Mouse (Mus musculus) granulocyte monocyte progenitor cell, adult 5-6 weeks (primary cell): ENCODE data around the gene Ppp6r1. TPM values are rescaled to one million over a fixed set of nuclear protein-coding genes. Genes with fewer than 3 reads are reported as not detected.

Experiments
- ATAC-seq: replicated peaks from 2 replicates; pipeline ENCODE4 v1.8.0; 2016; ENCODE audit warnings: mild to moderate bottlenecking, moderate TSS enrichment, inconsistent platforms; ENCODE audit not compliant: poor library complexity, severe bottlenecking
- total RNA-seq, 2 experiments: library from RNA; stranded (forward) in 1 of 2; stranded (reverse) in 1 of 2; fragments of 200-712, 200-1000 nt in 1 of 2; fragments of >200 nt in 1 of 2; fragmentation: Nextera tagmentation in 1 of 2; gene quantifications; 2 replicates each; pipeline ENCODE4 v1.2.3; 2014 to 2017

Ppp6r1 gene
- total RNA-seq (2014; fragmentation: Nextera tagmentation), result 134 and 148 TPM in 2 replicates
- total RNA-seq (2017), result 142 and 146 TPM in 2 replicates

- ATAC-seq, result peak; percentile 83
These were observed at the start of gene Ppp6r1 for GRCm38 (mm10) chr7:4658912-4659551. Gene Ppp6r1, minus strand, starts transcription at chr7:4659019.

GRCm38 (mm10) chr7:4705098-4705497, 46.3 kb upstream of the Ppp6r1 start:
- ATAC-seq, result peak; percentile 65

DNA sequence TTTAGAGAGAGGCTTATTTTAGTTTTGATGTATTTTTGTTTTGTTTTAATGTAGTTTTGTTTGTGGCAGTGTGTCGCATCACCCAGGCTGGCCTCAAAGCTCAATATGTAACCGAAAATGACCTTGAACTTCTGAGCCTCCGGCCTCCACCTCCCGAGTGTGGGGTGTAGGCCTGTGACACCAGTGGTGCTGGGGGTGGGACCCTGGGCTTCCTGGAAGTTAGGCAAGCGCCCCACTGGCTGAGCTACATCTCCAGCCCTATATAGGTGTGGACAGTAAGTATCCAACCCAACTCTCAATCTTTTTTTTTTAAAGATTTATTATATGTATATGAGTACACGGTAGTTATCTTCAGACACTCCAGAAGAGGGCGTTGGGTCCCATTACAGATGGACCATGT, 44.4 kb upstream of the Ppp6r1 start:
- ATAC-seq, result no peak

GRCm38 (mm10) chr7:4702334-4702733, 43.5 kb upstream of the Ppp6r1 start:
- ATAC-seq, result no peak

DNA sequence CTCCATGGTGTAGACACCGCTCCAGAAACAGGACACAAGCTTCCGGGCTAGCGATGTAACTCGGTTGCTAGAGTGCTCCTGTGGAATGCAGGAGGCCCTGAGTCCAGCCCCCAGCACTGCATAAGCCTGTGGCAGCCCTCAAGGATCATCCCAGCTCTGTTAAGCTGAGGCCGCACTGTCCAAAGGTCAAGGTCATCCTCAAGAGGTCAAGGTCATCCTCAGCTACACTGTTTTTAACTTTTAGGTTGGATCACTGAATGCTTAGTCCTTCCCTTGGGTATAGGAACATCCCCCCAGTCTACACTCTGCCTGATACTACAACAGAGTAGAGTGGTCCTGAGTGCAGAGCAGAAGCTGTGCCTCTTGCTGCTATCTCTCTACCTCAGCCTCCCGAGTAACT, 34.2 kb upstream of the Ppp6r1 start:
- ATAC-seq, result no peak

DNA sequence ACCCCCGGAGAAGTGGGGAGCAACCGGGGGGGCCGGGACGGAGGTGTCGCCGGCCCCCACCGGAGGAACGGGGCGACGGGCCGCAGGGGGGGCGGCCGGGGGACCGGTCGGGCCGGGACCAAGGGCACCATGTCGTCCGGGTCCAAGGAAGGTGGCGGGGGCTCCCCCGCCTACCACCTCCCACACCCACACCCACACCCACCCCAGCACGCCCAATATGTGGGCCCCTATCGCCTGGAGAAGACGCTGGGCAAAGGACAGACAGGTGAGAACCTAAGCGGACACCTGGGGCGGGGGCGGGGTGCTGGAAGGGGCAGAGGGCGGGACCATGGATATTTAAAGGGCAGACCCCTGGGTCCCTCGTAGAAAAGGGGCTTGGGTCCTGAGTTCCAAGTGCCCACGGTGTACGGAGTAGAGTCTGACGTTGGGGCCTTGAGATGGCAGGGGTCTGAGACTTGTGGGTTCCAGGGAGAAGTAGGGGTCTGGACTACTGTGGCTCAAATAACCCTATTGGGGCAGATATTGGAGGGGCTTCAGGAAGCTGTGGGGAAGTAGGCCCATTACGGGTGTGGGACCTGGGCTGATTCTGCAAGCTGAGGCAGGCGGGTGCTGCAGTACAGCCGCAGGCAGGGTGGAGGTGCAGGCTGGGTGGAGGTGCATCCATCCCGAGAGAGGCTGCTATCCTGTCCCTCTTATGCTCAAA, 32.3 kb upstream of the Ppp6r1 start:
- ATAC-seq, result no peak

- ATAC-seq, result peak; percentile 37
These were observed 31.6 kb upstream of the Ppp6r1 start, which contains the start of gene Brsk1 for GRCm38 (mm10) chr7:4690387-4690786. Gene Brsk1, plus strand, starts transcription at chr7:4690604.

- ATAC-seq, result peak; percentile 91
These were observed 26.0 kb upstream of the Ppp6r1 start, which contains the start of gene Hspbp1 for GRCm38 (mm10) chr7:4684632-4685417. Gene Hspbp1, minus strand, starts transcription at chr7:4685068.

- ATAC-seq, result no peak
These were observed 25.4 kb upstream of the Ppp6r1 start for GRCm38 (mm10) chr7:4684203-4684602.

DNA sequence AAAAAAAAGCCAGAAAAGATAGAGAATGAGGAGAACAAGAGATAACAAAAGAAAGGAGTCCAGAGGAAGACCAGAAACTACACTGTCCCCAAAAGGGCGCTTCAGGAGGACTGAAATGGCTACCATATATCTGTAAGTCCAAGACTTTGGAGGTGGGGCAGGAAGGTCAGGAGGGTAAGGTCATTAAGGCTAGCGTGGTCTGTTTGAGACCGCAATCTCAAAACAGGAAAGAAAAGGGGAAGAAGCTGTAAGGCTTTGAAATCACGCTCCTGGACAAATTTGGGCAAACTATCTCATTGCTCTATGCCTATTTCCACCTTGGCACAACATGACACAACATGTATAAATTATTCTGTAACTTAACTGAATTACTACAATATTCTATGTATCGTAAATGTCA, 24.5 kb upstream of the Ppp6r1 start:
- peak; percentile 44 for ATAC-seq

- ATAC-seq, result no peak
These were observed 16.4 kb upstream of the Ppp6r1 start for GRCm38 (mm10) chr7:4675200-4675599.

DNA sequence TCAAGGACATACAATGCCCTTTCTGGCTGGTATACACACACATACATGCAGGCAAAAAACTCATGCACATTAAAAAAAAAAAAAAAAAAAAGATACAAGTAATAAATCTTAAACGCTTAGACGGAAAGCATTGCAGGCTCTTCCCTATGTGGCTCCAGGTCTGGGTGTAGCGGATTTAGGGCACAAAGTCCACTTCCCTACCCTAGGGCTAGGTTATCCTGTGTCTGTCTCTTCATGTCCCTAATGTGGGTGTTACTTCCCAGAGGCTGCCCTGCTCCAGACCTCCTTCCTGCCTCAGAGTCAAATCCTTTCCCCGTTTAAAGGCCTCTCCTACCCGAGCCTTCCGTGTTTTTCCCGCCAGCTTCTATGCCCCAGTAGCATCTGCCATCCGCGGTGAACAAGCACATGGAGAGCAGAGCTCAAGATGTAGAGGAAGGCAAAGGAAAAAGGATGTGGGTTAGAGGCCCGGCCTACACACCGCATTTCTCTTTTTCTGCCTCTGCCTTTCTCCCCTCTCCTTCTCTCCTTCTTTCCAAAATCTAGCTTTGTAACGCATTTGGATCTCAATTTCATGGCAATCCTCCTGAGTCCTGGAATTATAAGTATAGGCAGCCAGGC, 15.4 kb upstream of the Ppp6r1 start:
- ATAC-seq, result peak; percentile 74

- no peak for ATAC-seq
These were observed 13.1 kb upstream of the Ppp6r1 start for GRCm38 (mm10) chr7:4671956-4672355.

- ATAC-seq, result no peak
These were observed 11.9 kb upstream of the Ppp6r1 start for GRCm38 (mm10) chr7:4670655-4671255.

DNA sequence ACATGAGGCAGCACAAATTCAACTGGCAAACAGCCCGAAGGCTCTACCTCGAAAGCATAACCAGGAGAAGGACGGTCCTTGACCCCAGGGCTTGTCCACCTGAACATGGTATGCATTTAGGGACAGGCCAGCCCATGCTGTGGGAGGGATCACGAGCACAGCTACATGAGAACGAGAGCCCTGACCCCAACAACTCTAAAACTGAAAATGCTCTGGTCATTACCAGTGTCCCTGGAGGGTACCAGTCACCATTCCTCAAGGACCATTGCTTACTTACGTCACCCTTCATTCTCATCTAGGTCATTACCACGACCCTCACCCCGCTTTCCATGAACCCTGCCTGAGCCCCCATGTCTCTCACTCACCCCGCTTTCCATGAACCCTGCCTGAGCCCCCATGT, 10.3 kb upstream of the Ppp6r1 start:
- ATAC-seq, result no peak

DNA sequence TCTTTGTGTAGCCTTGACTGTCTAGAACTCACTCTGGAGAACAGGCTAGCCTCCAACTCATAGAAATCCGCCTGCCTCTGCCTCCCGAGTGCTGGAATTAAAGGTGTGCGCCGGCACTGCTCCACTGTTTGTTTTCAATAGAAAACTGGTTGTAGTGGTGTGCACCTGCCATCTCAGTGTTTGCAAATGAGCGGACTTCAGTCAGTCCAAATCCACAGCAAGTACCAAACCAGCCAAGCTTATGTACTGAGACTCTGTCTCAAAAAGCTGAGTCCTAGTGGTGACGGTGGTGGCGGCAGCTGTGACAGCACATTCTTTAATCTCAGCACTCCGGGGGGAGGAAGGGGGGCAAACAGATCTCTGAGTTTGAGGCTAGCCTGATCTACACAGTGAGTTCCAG, 9.7 kb upstream of the Ppp6r1 start:
- ATAC-seq, result no peak

GRCm38 (mm10) chr7:4666871-4667270, 8.1 kb upstream of the Ppp6r1 start:
- no peak for ATAC-seq

DNA sequence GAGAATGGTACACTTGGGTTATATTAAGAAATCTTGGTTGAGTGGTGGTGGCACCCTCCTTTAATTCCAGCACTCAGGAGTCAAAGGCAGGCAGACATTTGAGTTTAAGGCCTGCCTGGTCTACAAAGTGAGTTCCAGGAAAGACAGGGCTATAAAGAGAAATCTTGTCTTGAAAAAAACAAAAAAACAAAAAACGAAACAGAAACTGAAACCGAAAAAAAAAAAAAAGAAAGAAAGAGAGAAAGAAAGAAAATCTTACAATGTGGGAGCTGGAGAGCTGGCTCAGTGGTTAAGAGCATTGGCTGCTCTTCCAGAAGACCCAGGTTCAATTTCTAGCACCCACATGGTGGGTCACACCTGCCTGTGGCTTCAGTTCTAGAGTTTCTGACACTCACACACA, 4.9 kb upstream of the Ppp6r1 start:
- ATAC-seq, result no peak

DNA sequence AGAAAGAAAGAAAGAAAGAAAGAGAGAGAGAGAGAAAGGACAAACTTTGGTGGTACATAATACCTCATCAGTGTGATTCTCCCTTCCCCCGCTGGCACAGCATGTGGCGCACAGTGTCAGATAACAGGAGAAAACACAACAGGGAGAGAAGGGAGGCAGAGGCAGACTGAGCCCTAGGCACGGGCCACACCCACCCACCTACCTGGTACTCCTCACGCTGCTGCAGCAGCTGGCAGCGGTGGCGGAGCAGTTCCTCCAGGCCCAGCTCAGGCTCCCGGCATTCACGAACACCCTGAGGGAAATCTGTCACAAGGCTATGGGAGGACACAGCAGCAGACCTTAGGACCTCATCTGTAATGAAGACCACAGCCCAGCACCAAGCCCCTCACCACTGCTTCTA, 4.4 kb upstream of the Ppp6r1 start:
- ATAC-seq, result no peak

- no peak for ATAC-seq
These were observed 1.2 kb upstream of the Ppp6r1 start for GRCm38 (mm10) chr7:4659911-4660443.
